Mouse (Mus musculus) CH12F3 (cell line): Measurements from ENCODE around the gene Crabp1.

Experiments
- in situ Hi-C: fragments of 300-500 bp; cut with MboI; formaldehyde crosslinking; loops from 2 replicates; pipeline ENCODE4 v1.14.3; 2020; ENCODE audit warnings: low sequenced_read_pairs

Gene Crabp1

DNA sequence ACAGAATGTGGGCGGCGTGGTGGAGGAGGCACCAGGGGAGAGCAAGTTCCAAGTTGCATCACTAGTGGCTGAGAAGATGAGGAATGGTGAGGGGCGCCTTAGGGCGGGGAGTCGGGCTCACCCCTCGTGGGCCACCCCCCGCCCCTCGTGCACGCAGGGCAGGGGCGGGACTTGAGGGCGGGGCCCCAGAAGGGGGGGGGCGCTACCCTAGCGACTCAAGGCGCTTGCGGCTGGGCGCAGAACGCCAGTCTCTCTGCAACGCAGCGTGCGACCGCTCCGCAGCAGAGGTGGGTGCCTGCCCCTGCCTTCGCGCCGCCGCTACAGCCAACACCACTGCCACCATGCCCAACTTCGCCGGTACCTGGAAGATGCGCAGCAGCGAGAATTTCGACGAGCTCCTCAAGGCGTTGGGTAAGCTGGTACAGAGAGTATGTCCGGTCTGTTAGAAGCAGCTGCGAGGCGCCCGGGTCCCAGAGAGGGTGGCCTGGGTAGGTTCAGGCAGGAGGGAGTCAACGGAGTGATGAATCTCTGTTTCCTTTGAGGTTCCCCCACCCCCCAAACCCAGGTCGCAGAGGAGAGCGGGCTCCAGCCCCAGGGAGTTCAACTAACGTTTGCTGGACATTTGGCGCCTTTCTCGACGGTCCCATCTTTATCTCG is at the start of gene Crabp1:
Gene Crabp1 (plus strand): TSS at position 188 of the 657 bp plus-strand sequence.
- in situ Hi-C loops: no loop called here

- in situ Hi-C loops: no loop called here
Measured at GRCm38 (mm10) chr9:54715776-54716175, 48.8 kb upstream of the Crabp1 start.

GRCm38 (mm10) chr9:54717527-54717926 is 47.0 kb upstream of the Crabp1 start:
- in situ Hi-C loops: no loop called here

DNA sequence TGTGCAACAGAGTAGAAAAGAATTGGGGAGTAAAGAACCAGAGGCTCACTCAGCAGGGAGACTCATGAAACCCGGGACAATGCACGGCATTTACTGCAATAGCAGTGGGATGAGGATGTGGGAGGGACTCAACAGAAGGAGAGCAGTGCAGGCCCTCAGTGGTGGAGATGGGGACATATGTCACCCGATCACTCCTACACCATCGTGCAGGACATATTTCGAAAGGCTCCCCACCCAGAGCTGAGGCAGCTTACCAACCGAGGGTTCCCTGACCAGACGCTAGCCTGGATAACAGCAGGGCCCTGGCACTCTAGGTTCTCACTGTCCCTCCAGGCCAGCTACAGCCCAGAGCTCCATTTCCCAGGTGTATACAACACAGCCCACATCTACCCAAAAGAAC is 42.4 kb upstream of the Crabp1 start:
- in situ Hi-C loops: no loop called here

DNA sequence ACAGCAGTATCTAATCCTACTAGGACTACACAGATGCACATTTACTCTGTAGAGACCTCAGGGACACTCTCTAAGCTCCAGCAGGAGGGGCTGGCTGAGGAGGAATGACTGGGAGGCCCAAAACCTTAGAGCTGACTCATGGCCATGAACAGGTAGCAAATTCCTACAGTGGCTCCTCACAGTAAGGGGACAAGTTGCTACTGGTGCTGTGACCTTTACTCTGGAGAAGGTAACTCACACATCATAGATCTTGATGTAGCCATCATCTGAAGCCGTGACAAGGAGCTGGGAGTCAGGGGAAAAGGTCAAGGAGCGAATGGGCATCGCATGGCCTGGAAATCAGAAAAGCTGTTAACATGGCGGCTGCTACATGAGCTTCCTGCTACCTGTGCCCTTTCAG is 42.0 kb upstream of the Crabp1 start:
- in situ Hi-C loops: no loop called here

DNA sequence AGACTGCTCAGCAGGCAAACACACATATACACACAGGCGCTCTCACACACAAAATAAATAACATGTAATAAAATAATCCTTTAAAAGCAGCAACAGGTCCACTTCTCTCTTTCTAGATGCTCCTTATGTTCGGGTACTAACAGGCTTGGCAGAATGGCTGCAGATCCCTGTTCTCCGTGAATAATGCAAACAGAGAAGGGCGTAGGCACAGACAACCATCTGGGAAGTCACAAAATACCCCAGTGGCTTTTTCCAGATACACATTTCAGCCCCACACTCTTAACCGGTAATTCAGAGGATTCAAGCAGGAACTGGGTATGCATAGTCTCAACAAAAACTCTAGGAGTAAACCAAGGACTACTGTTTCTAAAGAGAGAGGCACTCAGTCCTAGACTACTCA is 38.2 kb upstream of the Crabp1 start:
- in situ Hi-C loops: no loop called here

DNA sequence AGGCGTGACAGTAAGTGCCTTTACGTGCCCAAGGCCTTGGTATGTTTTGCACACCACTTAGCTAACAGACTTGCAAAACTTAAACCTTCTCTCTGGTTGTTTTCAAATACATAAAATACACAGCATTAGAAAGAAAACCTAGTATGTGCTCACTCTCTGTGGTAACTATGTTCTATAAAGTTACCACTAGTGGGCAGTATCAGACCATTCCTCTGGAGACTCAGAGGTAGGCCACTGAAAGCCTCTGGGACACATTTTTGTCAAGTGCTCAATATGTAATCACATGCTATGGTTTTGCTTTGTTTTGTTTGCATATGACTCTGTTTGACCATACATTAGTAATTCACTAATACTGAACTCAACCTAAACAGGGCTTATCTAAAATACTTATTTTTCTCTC is 32.4 kb upstream of the Crabp1 start:
- in situ Hi-C loops: no loop called here

GRCm38 (mm10) chr9:54733921-54734638 is 30.5 kb upstream of the Crabp1 start, which contains the start of gene Wdr61:
Gene Wdr61, minus strand, starts transcription at chr9:54734519.
- in situ Hi-C loops: no loop called here

DNA sequence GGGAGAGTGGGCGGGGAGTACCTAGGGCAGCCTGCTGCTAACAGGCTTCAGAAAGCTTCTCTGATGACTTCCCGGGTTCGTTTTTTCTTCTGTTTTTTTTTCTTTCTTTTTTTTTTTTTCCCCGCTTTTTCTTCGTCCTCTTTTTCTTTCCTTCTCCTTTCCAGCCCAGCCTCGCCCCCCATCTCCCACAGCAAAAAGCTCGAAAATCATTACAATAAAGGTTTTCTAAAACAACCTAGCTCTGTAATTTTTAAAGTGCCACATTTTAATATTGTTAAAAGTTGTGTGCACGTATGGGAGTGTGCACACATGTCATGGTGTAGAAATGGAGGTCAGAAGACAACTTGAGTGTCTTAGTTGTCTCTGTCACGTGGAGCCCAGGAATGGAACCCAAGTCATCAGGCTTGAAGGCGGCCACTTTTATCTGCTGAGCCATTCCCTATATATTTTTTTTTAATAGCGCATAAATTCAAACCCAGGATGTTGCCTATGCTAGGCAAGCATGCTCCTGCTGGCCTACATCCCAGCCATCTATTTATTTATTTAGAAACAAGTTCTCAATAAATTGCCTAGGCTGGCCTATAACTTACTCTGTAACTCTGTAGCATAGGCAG is 29.8 kb upstream of the Crabp1 start:
- in situ Hi-C loops: loop anchor here (5.0 kb wide), 1 partner anchor 88 kb away; no protein-coding TSS in a partner anchor

DNA sequence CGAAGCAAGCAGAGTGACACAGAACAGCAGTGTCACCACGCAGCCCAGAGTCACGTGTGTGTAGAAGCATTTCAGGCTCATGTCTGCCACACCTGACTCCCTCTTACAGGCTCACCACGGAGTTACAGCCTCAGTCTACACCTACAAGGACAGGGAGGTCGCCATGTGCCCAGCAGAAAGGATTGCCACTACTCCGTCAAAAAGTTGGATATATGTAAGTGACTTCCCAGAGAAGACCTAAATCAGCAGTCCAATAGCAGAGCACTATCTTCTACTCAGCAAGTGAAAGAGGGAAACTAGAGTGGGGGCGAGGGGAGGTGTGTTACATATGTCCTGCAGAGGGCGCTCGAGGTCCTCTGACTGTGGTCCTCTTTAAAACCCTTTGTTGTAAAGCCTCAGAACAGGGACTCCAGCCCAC is 28.3 kb upstream of the Crabp1 start:
- in situ Hi-C loops: loop anchor here (5.0 kb wide), 1 partner anchor 86 kb away; no protein-coding TSS in a partner anchor

- in situ Hi-C loops: loop anchor here (5.0 kb wide), 1 partner anchor 84 kb away; no protein-coding TSS in a partner anchor
Measured at GRCm38 (mm10) chr9:54738376-54738775, 26.2 kb upstream of the Crabp1 start.

DNA sequence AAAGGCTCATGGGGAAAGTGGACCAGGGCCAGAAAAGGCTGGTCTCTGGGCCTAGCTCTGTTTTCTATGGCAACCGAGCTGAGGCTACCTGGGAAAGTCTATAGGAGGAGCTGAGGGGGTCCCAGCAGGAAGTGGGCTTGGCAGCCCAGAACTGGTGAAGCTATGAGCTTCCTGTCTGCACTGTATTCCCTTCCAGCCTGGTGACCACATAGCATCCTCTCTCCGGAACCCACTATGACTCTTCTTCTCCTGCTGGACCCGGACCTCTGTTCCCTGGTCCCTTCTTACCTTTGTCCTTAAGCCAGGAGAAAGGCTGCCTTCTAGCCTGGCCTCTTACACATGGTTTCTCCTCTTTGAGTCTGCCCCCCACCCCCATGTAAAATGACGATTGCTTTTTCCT is 20.7 kb upstream of the Crabp1 start:
- in situ Hi-C loops: no loop called here

GRCm38 (mm10) chr9:54745740-54746370 is 18.7 kb upstream of the Crabp1 start:
- in situ Hi-C loops: no loop called here

DNA sequence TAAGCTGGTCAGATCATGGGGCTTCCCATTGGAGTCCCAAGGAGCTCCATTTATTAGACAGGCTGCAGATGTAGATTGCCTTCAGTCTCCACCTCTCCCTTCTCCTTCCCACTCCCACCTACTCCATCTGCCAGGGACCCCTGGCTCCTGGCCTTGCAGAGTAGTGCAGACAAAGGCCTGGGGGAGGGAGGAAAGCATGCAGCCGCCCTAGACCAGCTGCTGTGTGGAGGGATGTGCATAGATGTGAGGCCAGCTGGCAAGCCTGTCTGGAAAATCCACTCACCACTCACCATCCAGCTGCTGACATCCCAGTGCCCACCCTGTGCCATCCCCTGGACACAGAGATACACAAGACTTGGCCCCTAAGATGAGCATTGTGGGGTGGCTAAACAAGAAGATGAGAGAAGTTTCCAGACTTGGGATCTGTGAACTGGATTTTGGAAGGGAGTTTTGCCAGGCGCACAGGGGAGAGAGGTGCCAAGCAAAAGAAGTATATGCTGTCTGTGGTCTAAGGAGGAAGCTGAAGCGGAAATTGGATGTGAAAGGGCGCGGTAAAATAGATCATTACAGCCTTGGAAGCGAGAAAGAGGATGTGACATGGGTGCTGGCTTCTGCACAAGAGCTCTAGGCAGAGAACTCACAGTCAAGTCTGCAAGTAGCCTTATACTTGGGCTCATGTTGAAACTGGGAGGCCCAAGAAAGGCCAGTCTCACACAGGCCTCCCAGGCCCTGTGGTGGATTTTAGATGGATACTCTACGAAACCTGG is 14.2 kb upstream of the Crabp1 start:
- in situ Hi-C loops: no loop called here

DNA sequence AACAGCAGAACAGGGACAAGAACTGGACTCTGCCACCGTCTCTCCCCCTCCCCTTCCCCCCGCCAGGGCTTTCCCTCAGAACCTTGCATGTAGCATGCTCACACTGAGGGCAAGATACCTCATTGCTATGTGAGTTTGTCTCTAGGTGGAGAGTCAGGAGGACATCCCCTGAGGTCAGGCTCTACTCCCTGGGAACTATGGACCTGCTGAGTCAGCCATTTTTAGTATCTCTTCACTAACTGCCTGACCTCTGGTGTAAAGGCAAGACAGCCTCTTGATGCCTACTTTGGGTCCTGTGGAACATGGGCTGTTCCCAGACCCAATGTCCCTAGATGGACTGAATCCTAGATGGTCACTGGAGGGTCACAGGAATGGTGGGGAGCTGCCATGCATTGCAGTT is 12.9 kb upstream of the Crabp1 start:
- in situ Hi-C loops: no loop called here

DNA sequence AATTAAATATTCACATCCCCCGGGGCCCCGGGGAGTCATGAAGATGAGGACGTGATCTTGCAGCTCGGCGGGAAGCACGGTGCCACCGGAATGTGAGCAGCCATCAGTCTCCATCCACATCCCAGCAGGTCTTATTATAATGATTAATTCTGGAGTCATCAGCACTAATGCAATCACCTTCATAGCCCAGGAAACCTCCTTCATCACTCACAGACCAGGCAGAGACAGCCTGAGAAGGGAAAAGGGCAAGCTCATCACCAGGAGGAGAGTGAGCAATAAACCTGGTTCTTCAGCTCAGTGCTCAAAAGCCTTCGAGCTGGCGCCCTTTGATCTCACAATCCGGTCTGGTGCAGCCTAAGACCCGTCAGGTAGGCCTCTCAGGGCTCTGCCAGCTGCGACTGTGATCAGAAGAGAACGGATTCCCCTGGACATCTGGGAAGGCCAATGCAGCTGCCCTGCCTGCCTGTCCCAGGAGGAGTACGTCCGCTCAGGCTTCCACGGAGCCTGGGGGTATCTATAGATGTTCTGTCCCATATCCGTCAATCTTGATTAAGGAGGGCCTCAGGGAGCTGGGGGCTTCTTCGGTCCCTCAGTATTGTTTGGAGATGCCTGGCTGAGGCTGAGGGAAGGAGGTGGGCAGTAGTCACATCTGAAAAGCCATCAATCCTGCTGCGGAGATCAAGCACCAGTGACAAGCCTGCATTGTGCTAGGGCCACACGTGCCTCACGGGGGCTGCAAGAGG is 12.2 kb upstream of the Crabp1 start:
- in situ Hi-C loops: no loop called here

DNA sequence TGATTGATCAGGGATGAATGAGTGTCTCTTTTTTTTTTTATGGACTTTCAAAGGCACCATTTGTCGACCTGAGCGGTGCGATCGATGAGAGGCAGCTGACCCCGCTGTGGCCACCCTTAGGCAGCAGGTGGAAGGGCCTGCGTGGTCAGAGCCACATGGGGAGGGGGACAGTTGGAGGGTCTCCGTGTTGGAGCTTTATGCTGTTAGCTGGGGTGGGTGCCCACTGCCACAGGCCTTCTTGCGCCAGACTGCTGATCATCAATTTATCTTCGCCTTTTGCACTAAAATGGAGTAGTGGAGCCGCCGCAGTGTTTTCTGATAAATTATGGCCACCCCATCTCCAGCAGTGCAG is 11.6 kb upstream of the Crabp1 start:
- in situ Hi-C loops: no loop called here

- in situ Hi-C loops: no loop called here
Measured at GRCm38 (mm10) chr9:54759592-54759991, 5.0 kb upstream of the Crabp1 start.

DNA sequence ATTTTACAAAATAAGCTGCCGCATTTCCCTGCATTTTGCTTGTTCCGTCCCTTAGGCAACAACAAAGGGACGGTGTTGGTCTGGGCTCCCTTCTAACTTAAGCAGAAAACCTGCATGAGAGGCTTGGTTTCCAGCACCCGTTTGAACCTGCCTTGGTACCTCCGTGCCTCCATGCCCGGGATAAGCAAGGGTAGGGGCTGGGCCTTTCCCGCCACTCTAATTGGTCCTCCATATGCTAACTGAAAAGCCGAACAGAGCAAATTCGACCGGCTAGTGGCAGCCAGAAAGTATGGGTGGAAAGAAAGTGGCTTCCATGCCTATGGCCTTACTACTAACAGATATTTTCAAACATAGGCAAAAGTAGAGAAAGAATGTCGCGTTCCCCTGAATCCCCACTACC is 457 bp upstream of the Crabp1 start:
- in situ Hi-C loops: no loop called here
